ENCODE assay signal across 8 mouse cellular contexts in the genomic region with DNA sequence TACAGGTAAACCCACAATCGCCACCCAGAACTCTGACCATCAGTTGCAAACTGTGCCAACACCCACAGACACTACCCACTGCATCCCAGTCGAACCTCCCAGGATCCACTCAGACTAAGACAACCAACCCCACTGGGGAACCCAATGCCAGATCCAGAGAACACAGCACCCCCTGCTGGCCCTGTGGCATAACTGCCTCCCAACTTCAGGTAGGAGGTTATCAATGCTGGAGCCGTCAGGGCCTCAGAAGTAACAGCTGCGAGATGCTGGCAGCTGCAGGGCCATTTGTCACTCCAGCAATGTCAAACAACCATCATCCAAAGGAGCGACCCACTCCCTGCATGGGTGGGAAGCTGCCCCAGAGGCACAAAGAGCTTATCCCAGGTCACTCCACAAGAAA. TPM values are rescaled to one million over a fixed set of nuclear protein-coding genes. Genes with fewer than 3 reads are reported as not detected.
DNase-seq lines count a peak whose midpoint lies in the region; ATAC-seq and TF ChIP-seq lines count a peak whose summit lies in the region.

No protein-coding gene starts in this region.

- TF ChIP-seq CTCF in cerebellum, adult 2 months (IDR thresholded peaks at IDR 0.05; ENCODE audit: borderline replicate concordance, insufficient read depth, low read depth, low read length), result peak; percentile 42
- TF ChIP-seq CTCF in spleen, adult 2 months (IDR thresholded peaks at IDR 0.05; ENCODE audit: extremely low read depth, insufficient read depth, insufficient read length, insufficient replicate concordance), result peak; percentile 36; the same call in 1 of the 2 replicates

- H3K4me2 ChIP-seq in hindbrain, embryonic 15.5 days, result peak overlapping the region; percentile 47
- H3K4me2 ChIP-seq in midbrain, embryonic 13.5 days (replicated peaks), result peak overlapping the region; percentile 29

- no peaks in the 10 kb centered on the region for H3K4me1 ChIP-seq in cerebellum, adult 2 months (ENCODE audit: control insufficient read depth, insufficient read depth, low read length)
- no peaks in the 10 kb centered on the region for H3K4me1 ChIP-seq in spleen, adult 2 months (ENCODE audit: control insufficient read depth, insufficient read depth, insufficient read length)
- H3K4me1 ChIP-seq in hindbrain, embryonic 15.5 days (replicated peaks), result 0 out of 2 replicates have a peak, but pooled peaks cover 5% of the 10 kb centered on the region
- H3K4me1 ChIP-seq in midbrain, embryonic 13.5 days (replicated peaks), result peaks cover 9% of the 10 kb centered on the region

- H3K27ac ChIP-seq in cerebellum, adult 2 months (ENCODE audit: insufficient read depth, low read length), result no peak overlapping the region
- no peak overlapping the region for H3K27ac ChIP-seq in spleen, adult 2 months (ENCODE audit: insufficient read depth, low read length)
- no peak overlapping the region for H3K27ac ChIP-seq in hindbrain, embryonic 15.5 days (replicated peaks)
- H3K27ac ChIP-seq in midbrain, embryonic 13.5 days, result no peak overlapping the region

- ATAC-seq in hindbrain, embryonic 15.5 days (ENCODE audit: low FRiP score, low read depth), result no peak
- ATAC-seq in midbrain, embryonic 13.5 days, result peak; percentile 1; the same call in 1 of the 2 replicates

- H3K36me3 ChIP-seq in spleen, adult 2 months (ENCODE audit: control insufficient read depth, insufficient read depth, low read length), result no peaks in the 10 kb centered on the region
- no peaks in the 10 kb centered on the region for H3K36me3 ChIP-seq in hindbrain, embryonic 15.5 days
- no peaks in the 10 kb centered on the region for H3K36me3 ChIP-seq in midbrain, embryonic 13.5 days

- no peak for TF ChIP-seq POLR2A in cerebellum, adult 2 months (IDR thresholded peaks at IDR 0.05; ENCODE audit: borderline replicate concordance, insufficient read depth, low read length)
- TF ChIP-seq POLR2A in spleen, adult 2 months (IDR thresholded peaks at IDR 0.05; ENCODE audit: low read depth, low read length), result no peak

- WGBS in cerebellum, adult 2 months, result 32% methylated on average over 5 of the region's 5 CpGs
- 37% methylated on average over 5 of the region's 5 CpGs for WGBS in spleen, adult 2 months
- 39% methylated on average over 5 of the region's 5 CpGs for WGBS in hindbrain, embryonic 15.5 days
- 44% methylated on average over 5 of the region's 5 CpGs for WGBS in midbrain, embryonic 13.5 days

- intact Hi-C loops in gastrocnemius, postnatal 14 days (cut with DNase I; ENCODE audit: low total_unique reads), result loop anchor here (10.0 kb wide), 1 partner anchor 833 kb away; no protein-coding TSS in a partner anchor

- H3K27me3 ChIP-seq in cerebellum, adult 2 months (ENCODE audit: control insufficient read depth, insufficient read depth, low read length), result no peaks in the 10 kb centered on the region
- no peaks in the 10 kb centered on the region for H3K27me3 ChIP-seq in spleen, adult 2 months (ENCODE audit: control insufficient read depth, insufficient read depth, low read length)
- H3K27me3 ChIP-seq in hindbrain, embryonic 15.5 days, result no peaks in the 10 kb centered on the region
- peaks cover 3% of the 10 kb centered on the region; the same call in 1 of the 2 replicates for H3K27me3 ChIP-seq in midbrain, embryonic 13.5 days

- no peak for DNase-seq in cerebellum, adult 2 months
- DNase-seq in cerebellum, adult 11-12 months, result no peak
- DNase-seq in spleen, adult 2 months (ENCODE audit: low read depth in 1 of 2, low spot score in 2 of 2), result peak in 1 of 2 experiments; percentile 14
- DNase-seq in spleen, adult 12 weeks (ENCODE audit: low spot score), result no peak
- DNase-seq in adrenal gland, postnatal 4 days (ENCODE audit: low spot score in 2 of 2), result no peak
- DNase-seq in gastrocnemius, postnatal 14 days, result no peak

- H3K4me3 ChIP-seq in cerebellum, adult 2 months (replicated peaks; ENCODE audit: insufficient read depth, low read depth, low read length), result no peak overlapping the region
- H3K4me3 ChIP-seq in spleen, adult 2 months (ENCODE audit: extremely low read depth, insufficient read depth, insufficient read length), result no peak overlapping the region
- no peak overlapping the region for H3K4me3 ChIP-seq in hindbrain, embryonic 15.5 days
- H3K4me3 ChIP-seq in midbrain, embryonic 13.5 days (replicated peaks), result 0 out of 2 replicates have a peak overlapping the region, but pooled peaks have one; percentile 11

- no peaks in the 10 kb centered on the region for H3K9me3 ChIP-seq in hindbrain, embryonic 15.5 days
- no peaks in the 10 kb centered on the region for H3K9me3 ChIP-seq in midbrain, embryonic 13.5 days

- H3K9ac ChIP-seq in hindbrain, embryonic 15.5 days, result 0 out of 2 replicates have a peak overlapping the region, but pooled peaks have one; percentile 10
- no peak overlapping the region for H3K9ac ChIP-seq in midbrain, embryonic 13.5 days (replicated peaks)

RNA-seq across cellular contexts. Expression of gene Eif1, which starts 21.9 kb away (rescaled TPM):
- 430 and 502 TPM in 2 replicates for polyA plus RNA-seq in cerebellum, adult 2 months (2012; rRNA removed)
- polyA plus RNA-seq in spleen, adult 2 months (2012; rRNA removed), result 74.0 and 83.2 TPM in 2 replicates
- polyA plus RNA-seq in hindbrain, embryonic 15.5 days (2015; fragmentation: Nextera tagmentation; extraction: Ambion mirVana), result 1,215 and 1,231 TPM in 2 replicates
- 1,443 and 1,564 TPM in 2 replicates for polyA plus RNA-seq in midbrain, embryonic 13.5 days (2015; fragmentation: Nextera tagmentation; extraction: Ambion mirVana)
- total RNA-seq in adrenal gland, postnatal 4 days (2021), result 100 to 1,000 TPM; 886 to 904 TPM
- total RNA-seq in gastrocnemius, postnatal 14 days (2021), result 100 to 1,000 TPM; 781 to 791 TPM

RNA-seq across cellular contexts. Expression of gene Krt42, which starts 28.1 kb away (rescaled TPM):
- polyA plus RNA-seq in cerebellum, adult 2 months (2012; rRNA removed), result not detected in 2 replicates
- polyA plus RNA-seq in spleen, adult 2 months (2012; rRNA removed), result not detected in 2 replicates
- not detected in 2 replicates for polyA plus RNA-seq in hindbrain, embryonic 15.5 days (2015; fragmentation: Nextera tagmentation; extraction: Ambion mirVana)
- polyA plus RNA-seq in midbrain, embryonic 13.5 days (2015; fragmentation: Nextera tagmentation; extraction: Ambion mirVana), result not detected in 2 replicates
- not detected for total RNA-seq in adrenal gland, postnatal 4 days (2021)
- not detected for total RNA-seq in gastrocnemius, postnatal 14 days (2021)

RNA-seq across cellular contexts. Expression of gene Gast, which starts 36.4 kb away (rescaled TPM):
- not detected in 2 replicates for polyA plus RNA-seq in cerebellum, adult 2 months (2012; rRNA removed)
- polyA plus RNA-seq in spleen, adult 2 months (2012; rRNA removed), result not detected in 2 replicates
- 0.38 TPM in 1 of 2 replicates, not detected in the other for polyA plus RNA-seq in hindbrain, embryonic 15.5 days (2015; fragmentation: Nextera tagmentation; extraction: Ambion mirVana)
- polyA plus RNA-seq in midbrain, embryonic 13.5 days (2015; fragmentation: Nextera tagmentation; extraction: Ambion mirVana), result 1.2 and 2.5 TPM in 2 replicates
- not detected for total RNA-seq in adrenal gland, postnatal 4 days (2021)
- not detected for total RNA-seq in gastrocnemius, postnatal 14 days (2021)

RNA-seq across cellular contexts. Expression of gene Krt17, which starts 37.0 kb away (rescaled TPM):
- polyA plus RNA-seq in cerebellum, adult 2 months (2012; rRNA removed), result 0.11 and 0.16 TPM in 2 replicates
- polyA plus RNA-seq in spleen, adult 2 months (2012; rRNA removed), result not detected in 2 replicates
- 0.18 and 0.39 TPM in 2 replicates for polyA plus RNA-seq in hindbrain, embryonic 15.5 days (2015; fragmentation: Nextera tagmentation; extraction: Ambion mirVana)
- polyA plus RNA-seq in midbrain, embryonic 13.5 days (2015; fragmentation: Nextera tagmentation; extraction: Ambion mirVana), result not detected in 2 replicates
- under 1 TPM; 0.25 to 0.31 TPM for total RNA-seq in adrenal gland, postnatal 4 days (2021)
- not detected for total RNA-seq in gastrocnemius, postnatal 14 days (2021)

RNA-seq across cellular contexts. Expression of gene Krt16, which starts 49.1 kb away (rescaled TPM):
- polyA plus RNA-seq in cerebellum, adult 2 months (2012; rRNA removed), result not detected in 2 replicates
- polyA plus RNA-seq in spleen, adult 2 months (2012; rRNA removed), result not detected in 2 replicates
- polyA plus RNA-seq in hindbrain, embryonic 15.5 days (2015; fragmentation: Nextera tagmentation; extraction: Ambion mirVana), result not detected in 2 replicates
- polyA plus RNA-seq in midbrain, embryonic 13.5 days (2015; fragmentation: Nextera tagmentation; extraction: Ambion mirVana), result not detected in 2 replicates
- total RNA-seq in adrenal gland, postnatal 4 days (2021), result not detected
- not detected for total RNA-seq in gastrocnemius, postnatal 14 days (2021)
